In genomic region chr11:64044024-64044423, GRCm38 (mm10) we compare ENCODE assay signal across 21 mouse cellular contexts. TPM values are rescaled to one million over a fixed set of nuclear protein-coding genes. Genes with fewer than 3 reads are reported as not detected.
DNase-seq lines count a peak whose midpoint lies in the region; ATAC-seq lines count a peak whose summit lies in the region.
"Had no signal": no experiment of that assay in that cellular context is flagged by ENCODE, and none has a peak within 500 bp of the region (broad histone marks: within the 10 kb centered on the region; RNA-seq: fewer than 3 reads in every experiment).

No protein-coding gene starts in this region.

- no peak overlapping the region for H3K9ac ChIP-seq in embryonic facial prominence, embryonic 14.5 days (ENCODE audit: low read depth, low read length)
- H3K9ac ChIP-seq in midbrain, embryonic 11.5 days (ENCODE audit: low read length) = no peak overlapping the region
- H3K9ac ChIP-seq: embryonic facial prominence, embryonic 12.5 days; forebrain, embryonic 15.5 days; hindbrain, embryonic 14.5 days; liver, postnatal 0 days; midbrain, embryonic 13.5 days had no signal

- DNase-seq in embryonic facial prominence, embryonic 14.5 days (ENCODE audit: low spot score) = peak; percentile 26
- DNase-seq in embryonic facial prominence, embryonic 10.5 days (ENCODE audit: low spot score) = no peak
- peak; percentile 53 for DNase-seq in midbrain, embryonic 11.5 days (ENCODE audit: low spot score, missing footprints)
- DNase-seq in midbrain, embryonic 10.5 days (ENCODE audit: low spot score) = no peak
- peak; percentile 62 for DNase-seq in cerebellum, adult 9-10 months
- peak; percentile 12 for DNase-seq in telencephalon, adult 2 months (ENCODE audit: low read depth, low spot score)
- DNase-seq in spleen, postnatal 4 days (ENCODE audit: low spot score in 2 of 2) = no peak
- no peak for DNase-seq in hindbrain, embryonic 10.5 days (ENCODE audit: low spot score)
- DNase-seq: adrenal gland, adult 2 months; gastrocnemius, postnatal 14 days; kidney, adult 18-20 months; liver, postnatal 0 days; lung, postnatal 10 days had no signal

- H3K27ac ChIP-seq in embryonic facial prominence, embryonic 14.5 days (replicated peaks; ENCODE audit: low read depth, low read length) = no peak overlapping the region
- no peak overlapping the region for H3K27ac ChIP-seq in embryonic facial prominence, embryonic 10.5 days (replicated peaks)
- no peak overlapping the region for H3K27ac ChIP-seq in midbrain, embryonic 11.5 days (ENCODE audit: low read depth, low read length)
- H3K27ac ChIP-seq in midbrain, embryonic 10.5 days (replicated peaks) = no peak overlapping the region
- H3K27ac ChIP-seq in hindbrain, embryonic 10.5 days = no peak overlapping the region
- H3K27ac ChIP-seq: embryonic facial prominence, embryonic 12.5 days; forebrain, embryonic 15.5 days; hindbrain, embryonic 14.5 days; kidney, postnatal 0 days; midbrain, embryonic 13.5 days had no signal

- no peak overlapping the region for H3K4me3 ChIP-seq in embryonic facial prominence, embryonic 14.5 days (ENCODE audit: low read depth, low read length)
- H3K4me3 ChIP-seq in embryonic facial prominence, embryonic 10.5 days = no peak overlapping the region
- no peak overlapping the region for H3K4me3 ChIP-seq in midbrain, embryonic 11.5 days (ENCODE audit: low read depth, low read length)
- no peak overlapping the region for H3K4me3 ChIP-seq in midbrain, embryonic 10.5 days
- no peak overlapping the region for H3K4me3 ChIP-seq in hindbrain, embryonic 10.5 days
- H3K4me3 ChIP-seq: embryonic facial prominence, embryonic 12.5 days; erythroblast, embryonic 14.5 days; forebrain, embryonic 15.5 days; midbrain, embryonic 13.5 days had no signal

- H3K27me3 ChIP-seq in embryonic facial prominence, embryonic 14.5 days (replicated peaks; ENCODE audit: control insufficient read depth, insufficient read depth, low read length) = no peaks in the 10 kb centered on the region
- peaks cover 30% of the 10 kb centered on the region; the same call in 1 of the 2 replicates for H3K27me3 ChIP-seq in embryonic facial prominence, embryonic 10.5 days (replicated peaks; ENCODE audit: low read depth, poor library complexity, severe bottlenecking)
- no peaks in the 10 kb centered on the region for H3K27me3 ChIP-seq in midbrain, embryonic 11.5 days (ENCODE audit: control insufficient read depth, insufficient read depth, low read length)
- peaks cover 40% of the 10 kb centered on the region; the same call in 1 of the 2 replicates for H3K27me3 ChIP-seq in midbrain, embryonic 10.5 days (ENCODE audit: low read depth, poor library complexity, severe bottlenecking)
- peaks cover 16% of the 10 kb centered on the region for H3K27me3 ChIP-seq in hindbrain, embryonic 10.5 days (ENCODE audit: insufficient read depth, poor library complexity, severe bottlenecking)
- H3K27me3 ChIP-seq: embryonic facial prominence, embryonic 12.5 days; forebrain, embryonic 15.5 days had no signal

- no peak for ATAC-seq in embryonic facial prominence, embryonic 14.5 days (ENCODE audit: low read depth)
- no peak for ATAC-seq in midbrain, embryonic 11.5 days (ENCODE audit: low FRiP score)
- ATAC-seq: forebrain, embryonic 15.5 days; inflammation-experienced regulatory T-cells, adult 6 months; liver, postnatal 0 days; midbrain, embryonic 13.5 days had no signal

- H3K36me3 ChIP-seq in embryonic facial prominence, embryonic 14.5 days (ENCODE audit: control insufficient read depth, insufficient read depth, low read length) = peaks cover 9% of the 10 kb centered on the region; the same call in 1 of the 2 replicates
- H3K36me3 ChIP-seq in embryonic facial prominence, embryonic 10.5 days (replicated peaks) = peaks cover 20% of the 10 kb centered on the region
- no peaks in the 10 kb centered on the region; the same call in 1 of the 2 replicates for H3K36me3 ChIP-seq in midbrain, embryonic 11.5 days (ENCODE audit: control insufficient read depth, insufficient read depth, low read length)
- H3K36me3 ChIP-seq in midbrain, embryonic 10.5 days = peaks cover 18% of the 10 kb centered on the region
- H3K36me3 ChIP-seq in hindbrain, embryonic 10.5 days = 0 out of 2 replicates have a peak, but pooled peaks cover 3% of the 10 kb centered on the region
- H3K36me3 ChIP-seq: forebrain, embryonic 15.5 days had no signal

- H3K9me3 ChIP-seq in embryonic facial prominence, embryonic 14.5 days (ENCODE audit: control insufficient read depth, low read length) = no peaks in the 10 kb centered on the region
- no peaks in the 10 kb centered on the region for H3K9me3 ChIP-seq in embryonic facial prominence, embryonic 10.5 days
- no peaks in the 10 kb centered on the region for H3K9me3 ChIP-seq in midbrain, embryonic 11.5 days (ENCODE audit: control insufficient read depth, low read length)
- no peaks in the 10 kb centered on the region for H3K9me3 ChIP-seq in midbrain, embryonic 10.5 days (replicated peaks)
- H3K9me3 ChIP-seq in hindbrain, embryonic 10.5 days = no peaks in the 10 kb centered on the region
- H3K9me3 ChIP-seq: embryonic facial prominence, embryonic 12.5 days; forebrain, embryonic 15.5 days; midbrain, embryonic 13.5 days had no signal

- WGBS in embryonic facial prominence, embryonic 14.5 days = 70% methylated on average over 3 of the region's 3 CpGs
- 93% methylated on average over 3 of the region's 3 CpGs for WGBS in embryonic facial prominence, embryonic 10.5 days
- 98% methylated on average over 3 of the region's 3 CpGs for WGBS in midbrain, embryonic 11.5 days
- 94% methylated on average over 3 of the region's 3 CpGs for WGBS in midbrain, embryonic 10.5 days
- 96% methylated on average over 3 of the region's 3 CpGs for WGBS in hindbrain, embryonic 10.5 days

- H3K4me1 ChIP-seq in embryonic facial prominence, embryonic 14.5 days (ENCODE audit: control insufficient read depth, insufficient read depth, low read length) = no peaks in the 10 kb centered on the region
- peaks cover 17% of the 10 kb centered on the region for H3K4me1 ChIP-seq in embryonic facial prominence, embryonic 10.5 days
- no peaks in the 10 kb centered on the region for H3K4me1 ChIP-seq in midbrain, embryonic 11.5 days (ENCODE audit: control insufficient read depth, insufficient read depth, low read length)
- peaks cover 10% of the 10 kb centered on the region for H3K4me1 ChIP-seq in midbrain, embryonic 10.5 days
- H3K4me1 ChIP-seq in hindbrain, embryonic 10.5 days (replicated peaks) = peaks cover 4% of the 10 kb centered on the region; the same call in 1 of the 2 replicates
- H3K4me1 ChIP-seq: forebrain, embryonic 15.5 days had no signal

- no peak overlapping the region for H3K4me2 ChIP-seq in embryonic facial prominence, embryonic 14.5 days (ENCODE audit: low read depth, low read length)
- no peak overlapping the region for H3K4me2 ChIP-seq in midbrain, embryonic 11.5 days
- H3K4me2 ChIP-seq: embryonic facial prominence, embryonic 12.5 days; forebrain, embryonic 15.5 days; hindbrain, embryonic 14.5 days; liver, embryonic 11.5 days; midbrain, embryonic 13.5 days had no signal

RNA-seq across cellular contexts. Expression of gene Cox10, which starts 35.2 kb away (rescaled TPM):
- 24.0 and 24.7 TPM in 2 replicates for polyA plus RNA-seq in embryonic facial prominence, embryonic 14.5 days (2014; fragmentation: Nextera tagmentation; extraction: Ambion mirVana)
- polyA plus RNA-seq in embryonic facial prominence, embryonic 10.5 days (2016; fragmentation: Nextera tagmentation; extraction: Ambion mirVana) = 30.9 and 31.2 TPM in 2 replicates
- 28.0 and 29.8 TPM in 2 replicates for polyA plus RNA-seq in midbrain, embryonic 11.5 days (2014; fragmentation: Nextera tagmentation; extraction: Ambion mirVana)
- polyA plus RNA-seq in midbrain, embryonic 10.5 days (2016; fragmentation: Nextera tagmentation; extraction: Ambion mirVana) = 29.6 and 35.6 TPM in 2 replicates
- 27.7 and 28.8 TPM in 2 replicates for polyA plus RNA-seq in hindbrain, embryonic 10.5 days (2016; fragmentation: Nextera tagmentation; extraction: Ambion mirVana)

Comparison
In these comparisons a context has a peak if more than half of its experiments do, and no peak if none do; other contexts are left out.
1. DNase-seq: peak in embryonic facial prominence, embryonic 14.5 days (single experiment), midbrain, embryonic 11.5 days (single experiment), cerebellum, adult 9-10 months (single experiment) and telencephalon, adult 2 months (single experiment); none in embryonic facial prominence, embryonic 10.5 days (single experiment), midbrain, embryonic 10.5 days (single experiment), spleen, postnatal 4 days (0 of 2) and hindbrain, embryonic 10.5 days (single experiment).